Comparison of ENCODE assay signal across 33 mouse cellular contexts in genomic region chr11:73428377-73428776, GRCm38 (mm10). TPM values are rescaled to one million over a fixed set of nuclear protein-coding genes. Genes with fewer than 3 reads are reported as not detected.
"Had no signal": no experiment of that assay in that cellular context is flagged by ENCODE, and none has a peak within 500 bp of the region (broad histone marks: within the 10 kb centered on the region; RNA-seq: fewer than 3 reads in every experiment).

Gene Olfr378, minus strand, starts transcription at chr11:73428477.

- H3K9ac ChIP-seq: embryonic facial prominence, embryonic 12.5 days; embryonic facial prominence, embryonic 13.5 days; embryonic facial prominence, embryonic 15.5 days; forebrain, embryonic 12.5 days; forebrain, embryonic 13.5 days; forebrain, embryonic 15.5 days; forebrain, postnatal 0 days had no signal

- ATAC-seq: forebrain, embryonic 13.5 days; forebrain, embryonic 14.5 days; forebrain, embryonic 15.5 days; forebrain, embryonic 16.5 days; forebrain, postnatal 0 days had no signal

- H3K4me3 ChIP-seq: embryonic facial prominence, embryonic 10.5 days; embryonic facial prominence, embryonic 12.5 days; embryonic facial prominence, embryonic 13.5 days; embryonic facial prominence, embryonic 15.5 days; erythroblast, embryonic 14.5 days; forebrain, embryonic 10.5 days; forebrain, embryonic 12.5 days; forebrain, embryonic 13.5 days; forebrain, embryonic 15.5 days; gastrocnemius, adult 2 months; heart, adult 2 months had no signal

- H3K4me1 ChIP-seq: embryonic facial prominence, embryonic 10.5 days; embryonic facial prominence, embryonic 12.5 days; embryonic facial prominence, embryonic 13.5 days; embryonic facial prominence, embryonic 15.5 days; forebrain, embryonic 10.5 days; forebrain, embryonic 12.5 days; forebrain, embryonic 13.5 days; forebrain, embryonic 15.5 days had no signal

- H3K36me3 ChIP-seq: embryonic facial prominence, embryonic 10.5 days; embryonic facial prominence, embryonic 12.5 days; embryonic facial prominence, embryonic 13.5 days; embryonic facial prominence, embryonic 15.5 days; forebrain, embryonic 10.5 days; forebrain, embryonic 12.5 days; forebrain, embryonic 15.5 days had no signal

- H3K27ac ChIP-seq: embryonic facial prominence, embryonic 10.5 days; embryonic facial prominence, embryonic 12.5 days; embryonic facial prominence, embryonic 13.5 days; embryonic facial prominence, embryonic 15.5 days; forebrain, embryonic 10.5 days; forebrain, embryonic 12.5 days; forebrain, embryonic 13.5 days; forebrain, embryonic 15.5 days; gastrocnemius, adult 2 months; heart, adult 2 months had no signal

- H3K27me3 ChIP-seq: embryonic facial prominence, embryonic 12.5 days; embryonic facial prominence, embryonic 13.5 days; embryonic facial prominence, embryonic 15.5 days; forebrain, embryonic 12.5 days; forebrain, embryonic 13.5 days; forebrain, embryonic 15.5 days had no signal

- H3K9me3 ChIP-seq: embryonic facial prominence, embryonic 12.5 days; embryonic facial prominence, embryonic 13.5 days; embryonic facial prominence, embryonic 15.5 days had no signal

- H3K4me2 ChIP-seq: embryonic facial prominence, embryonic 12.5 days; embryonic facial prominence, embryonic 13.5 days; embryonic facial prominence, embryonic 15.5 days; forebrain, embryonic 12.5 days; forebrain, embryonic 13.5 days; forebrain, embryonic 15.5 days had no signal

- DNase-seq: cerebellum, adult 8-10 months; cerebellum, adult 9-10 months; cerebellum, adult 9-11 months; cerebellum, postnatal 10 days; cerebellum, postnatal 14 days; cerebellum, postnatal 25 days; cerebellum, postnatal 36 days; embryo, embryonic 11 days; forebrain, postnatal 0 days; gastrocnemius, adult 2 months; gastrocnemius, postnatal 10 days; gastrocnemius, postnatal 14 days; gastrocnemius, postnatal 25 days; gastrocnemius, postnatal 36 days; heart, adult 11 months; heart, adult 18-20 months; heart, adult 2 months had no signal

RNA-seq across cellular contexts. Expression of gene Olfr378, which starts in this region (rescaled TPM):
- polyA plus RNA-seq: cortical plate, adult 2 months; embryonic facial prominence, embryonic 10.5 days; embryonic facial prominence, embryonic 11.5 days; embryonic facial prominence, embryonic 12.5 days; embryonic facial prominence, embryonic 13.5 days; embryonic facial prominence, embryonic 15.5 days; erythroblast, embryonic 14.5 days; forebrain, embryonic 10.5 days; forebrain, embryonic 11.5 days; forebrain, embryonic 12.5 days; forebrain, embryonic 13.5 days; forebrain, embryonic 14.5 days; forebrain, embryonic 15.5 days; forebrain, embryonic 16.5 days; forebrain, postnatal 0 days; frontal cortex, adult 2 months; gonadal fat pad, adult 2 months; heart, adult 2 months had no signal
